Mouse (Mus musculus): ENCODE results near the gene Apol7b. TPM values are rescaled to one million over a fixed set of nuclear protein-coding genes. Genes with fewer than 3 reads are reported as not detected.
A peak's percentile ranks its signal among the peaks of the same experiment; 100 is the strongest.

The Apol7b gene
- polyA plus RNA-seq, 1 experiment from 2014 or later, result not detected

DNA sequence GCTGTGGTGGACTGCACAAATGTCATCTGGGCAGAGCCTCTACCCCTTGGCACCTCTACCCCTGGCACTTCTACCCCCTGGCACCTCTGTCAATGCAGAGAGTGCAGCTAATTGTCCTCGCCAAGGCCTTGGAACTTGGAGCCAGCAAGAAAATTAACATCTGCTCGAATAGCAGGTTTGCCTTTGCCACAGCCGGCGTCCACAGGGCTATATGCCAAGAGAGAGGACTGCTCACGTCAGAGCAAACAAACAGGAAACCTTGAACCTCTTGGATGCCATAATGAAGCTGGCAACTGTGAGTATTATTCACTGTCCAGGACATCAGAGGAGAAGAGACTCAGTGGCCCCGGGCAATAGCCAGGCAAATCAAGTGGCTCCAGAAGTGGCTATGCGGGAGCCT lies 70.4 kb downstream of the Apol7b start:
- DNase-seq (ENCODE audit: low spot score) (peak; percentile 22), ATAC-seq (no peak)
- no peaks in the 10 kb centered on the region for H3K27me3 ChIP-seq (replicated peaks; ENCODE audit: control insufficient read depth, insufficient read depth, low read length)
- no peak overlapping the region for H3K9ac ChIP-seq (ENCODE audit: low read length)
- no peak overlapping the region for H3K4me2 ChIP-seq (ENCODE audit: low read length)
- H3K9me3 ChIP-seq (replicated peaks; ENCODE audit: control insufficient read depth, low read length), result no peaks in the 10 kb centered on the region
- no peak overlapping the region for H3K4me3 ChIP-seq (ENCODE audit: low read depth, low read length)
- H3K27ac ChIP-seq (ENCODE audit: low read depth, low read length), result no peak overlapping the region
- 72% methylated on average over 7 of the region's 7 CpGs for WGBS
- no peaks in the 10 kb centered on the region for H3K36me3 ChIP-seq (ENCODE audit: control insufficient read depth, insufficient read depth, low read length)
- no peaks in the 10 kb centered on the region for H3K4me1 ChIP-seq (ENCODE audit: control insufficient read depth, insufficient read depth, low read length)

Other genes starting within 250 kb of the Apol7b start
- 186 and 229 TPM in 2 replicates for gene Rbfox2, start 140.5 kb downstream of the Apol7b start, polyA plus RNA-seq (2014; fragmentation: Nextera tagmentation; extraction: Ambion mirVana)
- gene Apol7a, start 48.4 kb downstream of the Apol7b start, polyA plus RNA-seq (2014; fragmentation: Nextera tagmentation; extraction: Ambion mirVana), result not detected in 2 replicates
- gene Apol9a, start 36.4 kb downstream of the Apol7b start, polyA plus RNA-seq (2014; fragmentation: Nextera tagmentation; extraction: Ambion mirVana), result not detected in 2 replicates
- not detected in 2 replicates for gene Apol10a, start 29.6 kb upstream of the Apol7b start, polyA plus RNA-seq (2014; fragmentation: Nextera tagmentation; extraction: Ambion mirVana)
- not detected in 2 replicates for gene Apol11a, start 60.8 kb upstream of the Apol7b start, polyA plus RNA-seq (2014; fragmentation: Nextera tagmentation; extraction: Ambion mirVana)
- gene Apol7c, start 85.8 kb upstream of the Apol7b start, polyA plus RNA-seq (2014; fragmentation: Nextera tagmentation; extraction: Ambion mirVana), result not detected in 2 replicates
- gene 1700025B11Rik, start 114.4 kb upstream of the Apol7b start, polyA plus RNA-seq (2014; fragmentation: Nextera tagmentation; extraction: Ambion mirVana), result not detected in 2 replicates
- gene Apol10b, start 148.6 kb upstream of the Apol7b start, polyA plus RNA-seq (2014; fragmentation: Nextera tagmentation; extraction: Ambion mirVana), result 0.09 TPM in 1 of 2 replicates, not detected in the other
- gene Gm36245, start 151.8 kb upstream of the Apol7b start, polyA plus RNA-seq (2014; fragmentation: Nextera tagmentation; extraction: Ambion mirVana), result not detected in 2 replicates
- not detected in 2 replicates for gene Apol11b, start 195.8 kb upstream of the Apol7b start, polyA plus RNA-seq (2014; fragmentation: Nextera tagmentation; extraction: Ambion mirVana)